Mouse (Mus musculus): ENCODE measurements around the gene Bpi. TPM values are rescaled to one million over a fixed set of nuclear protein-coding genes. Genes with fewer than 3 reads are reported as not detected.

Gene Bpi
- polyA plus RNA-seq, 1 experiment = 0.06 TPM

- WGBS = 83% methylated on average over 2 of the region's 2 CpGs
- no peak overlapping the region for H3K4me3 ChIP-seq (ENCODE audit: insufficient read depth, low read depth, low read length)
Observed at GRCm38 (mm10) chr2:158219562-158219961, 38.3 kb upstream of the Bpi start.

GRCm38 (mm10) chr2:158221446-158222084 lies 36.3 kb upstream of the Bpi start:
- Histone ChIP-seq H3K27ac (ENCODE audit: insufficient read depth, low read depth, low read length) (no peak overlapping the region), H3K36me3 (ENCODE audit: control insufficient read depth, insufficient read depth, low read length) (no peaks in the 10 kb centered on the region), H3K4me3 (ENCODE audit: insufficient read depth, low read depth, low read length) (no peak overlapping the region), H3K27me3 (replicated peaks; ENCODE audit: control insufficient read depth, insufficient read depth, low read length) (no peaks in the 10 kb centered on the region), H3K4me1 (ENCODE audit: control insufficient read depth, insufficient read depth, low read length) (no peaks in the 10 kb centered on the region)
- no peak for TF ChIP-seq CTCF (conservative IDR thresholded peaks at IDR 0.05; ENCODE audit: insufficient read depth, insufficient read length, low read depth, low read length)
- no peak for TF ChIP-seq POLR2A (IDR thresholded peaks at IDR 0.05; ENCODE audit: low read depth, low read length)
- 87% methylated on average over 9 of the region's 9 CpGs for WGBS
- DNase-seq = no peak

More at GRCm38 (mm10) chr2:158219562-158219961, 38.3 kb upstream of the Bpi start:
- Histone ChIP-seq H3K27me3 (replicated peaks; ENCODE audit: control insufficient read depth, insufficient read depth, low read length) (no peaks in the 10 kb centered on the region), H3K36me3 (ENCODE audit: control insufficient read depth, insufficient read depth, low read length) (no peaks in the 10 kb centered on the region), H3K4me1 (ENCODE audit: control insufficient read depth, insufficient read depth, low read length) (peaks cover 15% of the 10 kb centered on the region; the same call in 1 of the 2 replicates), H3K27ac (ENCODE audit: insufficient read depth, low read depth, low read length) (no peak overlapping the region)
- no peak for DNase-seq
- TF ChIP-seq CTCF (conservative IDR thresholded peaks at IDR 0.05; ENCODE audit: insufficient read depth, insufficient read length, low read depth, low read length) = no peak
- TF ChIP-seq POLR2A (IDR thresholded peaks at IDR 0.05; ENCODE audit: low read depth, low read length) = no peak

GRCm38 (mm10) chr2:158222664-158223063 lies 35.2 kb upstream of the Bpi start:
- no peak for TF ChIP-seq CTCF (conservative IDR thresholded peaks at IDR 0.05; ENCODE audit: insufficient read depth, insufficient read length, low read depth, low read length)
- TF ChIP-seq POLR2A (IDR thresholded peaks at IDR 0.05; ENCODE audit: low read depth, low read length) = no peak
- no peaks in the 10 kb centered on the region for H3K4me1 ChIP-seq (ENCODE audit: control insufficient read depth, insufficient read depth, low read length)
- H3K36me3 ChIP-seq (ENCODE audit: control insufficient read depth, insufficient read depth, low read length) = no peaks in the 10 kb centered on the region
- no peaks in the 10 kb centered on the region for H3K27me3 ChIP-seq (replicated peaks; ENCODE audit: control insufficient read depth, insufficient read depth, low read length)
- no peak overlapping the region for H3K4me3 ChIP-seq (ENCODE audit: insufficient read depth, low read depth, low read length)
- DNase-seq = no peak
- 42% methylated on average over 4 of the region's 4 CpGs for WGBS
- H3K27ac ChIP-seq (ENCODE audit: insufficient read depth, low read depth, low read length) = no peak overlapping the region

GRCm38 (mm10) chr2:158223497-158223896 lies 34.4 kb upstream of the Bpi start:
- no peaks in the 10 kb centered on the region for H3K27me3 ChIP-seq (replicated peaks; ENCODE audit: control insufficient read depth, insufficient read depth, low read length)
- no peak overlapping the region for H3K4me3 ChIP-seq (ENCODE audit: insufficient read depth, low read depth, low read length)
- TF ChIP-seq CTCF (conservative IDR thresholded peaks at IDR 0.05; ENCODE audit: insufficient read depth, insufficient read length, low read depth, low read length) (no peak), POLR2A (IDR thresholded peaks at IDR 0.05; ENCODE audit: low read depth, low read length) (no peak)
- no peaks in the 10 kb centered on the region for H3K36me3 ChIP-seq (ENCODE audit: control insufficient read depth, insufficient read depth, low read length)
- DNase-seq = no peak
- no peak overlapping the region for H3K27ac ChIP-seq (ENCODE audit: insufficient read depth, low read depth, low read length)
- 78% methylated on average over 3 of the region's 3 CpGs for WGBS
- H3K4me1 ChIP-seq (ENCODE audit: control insufficient read depth, insufficient read depth, low read length) = no peaks in the 10 kb centered on the region

GRCm38 (mm10) chr2:158225301-158225700 lies 32.6 kb upstream of the Bpi start:
- no peak overlapping the region for H3K27ac ChIP-seq (ENCODE audit: insufficient read depth, low read depth, low read length)
- no peak overlapping the region for H3K4me3 ChIP-seq (ENCODE audit: insufficient read depth, low read depth, low read length)
- TF ChIP-seq POLR2A (IDR thresholded peaks at IDR 0.05; ENCODE audit: low read depth, low read length) = no peak
- TF ChIP-seq CTCF (conservative IDR thresholded peaks at IDR 0.05; ENCODE audit: insufficient read depth, insufficient read length, low read depth, low read length) = peak; percentile 76
- H3K27me3 ChIP-seq (replicated peaks; ENCODE audit: control insufficient read depth, insufficient read depth, low read length) = no peaks in the 10 kb centered on the region
- H3K4me1 ChIP-seq (ENCODE audit: control insufficient read depth, insufficient read depth, low read length) = peaks cover 3% of the 10 kb centered on the region; the same call in 1 of the 2 replicates
- peak; percentile 78 for DNase-seq
- no peaks in the 10 kb centered on the region for H3K36me3 ChIP-seq (ENCODE audit: control insufficient read depth, insufficient read depth, low read length)
- WGBS = 34% methylated on average over 5 of the region's 5 CpGs

- no peak within 1 kb of the TSS for H3K27ac ChIP-seq (ENCODE audit: insufficient read depth, low read depth, low read length)
- H3K36me3 ChIP-seq (ENCODE audit: control insufficient read depth, insufficient read depth, low read length) = no peaks in the 10 kb centered on the region
- H3K4me1 ChIP-seq (ENCODE audit: control insufficient read depth, insufficient read depth, low read length) = peaks cover 3% of the 10 kb centered on the region; the same call in 1 of the 2 replicates
- DNase-seq = peak; percentile 65
- H3K4me3 ChIP-seq (ENCODE audit: insufficient read depth, low read depth, low read length) = peak within 1 kb of the TSS; percentile 25
- TF ChIP-seq CTCF (conservative IDR thresholded peaks at IDR 0.05; ENCODE audit: insufficient read depth, insufficient read length, low read depth, low read length) = no peak
- no peak for TF ChIP-seq POLR2A (IDR thresholded peaks at IDR 0.05; ENCODE audit: low read depth, low read length)
- under 1% methylated on average over 45 of the region's 55 CpGs for WGBS
- H3K27me3 ChIP-seq (replicated peaks; ENCODE audit: control insufficient read depth, insufficient read depth, low read length) = no peaks in the 10 kb centered on the region
Observed at GRCm38 (mm10) chr2:158228670-158229502, 29.0 kb upstream of the Bpi start, which contains the start of gene D630003M21Rik. Gene D630003M21Rik (minus strand): TSS chr2:158229222.

- Histone ChIP-seq H3K27me3 (replicated peaks; ENCODE audit: control insufficient read depth, insufficient read depth, low read length) (no peaks in the 10 kb centered on the region), H3K4me1 (ENCODE audit: control insufficient read depth, insufficient read depth, low read length) (peaks cover 3% of the 10 kb centered on the region; the same call in 1 of the 2 replicates), H3K4me3 (ENCODE audit: insufficient read depth, low read depth, low read length) (peak overlapping the region; percentile 25; the same call in 1 of the 2 replicates), H3K36me3 (ENCODE audit: control insufficient read depth, insufficient read depth, low read length) (no peaks in the 10 kb centered on the region), H3K27ac (ENCODE audit: insufficient read depth, low read depth, low read length) (no peak overlapping the region)
- WGBS = 39% methylated on average over 7 of the region's 7 CpGs
- DNase-seq = no peak
- TF ChIP-seq POLR2A (IDR thresholded peaks at IDR 0.05; ENCODE audit: low read depth, low read length) = no peak
- TF ChIP-seq CTCF (conservative IDR thresholded peaks at IDR 0.05; ENCODE audit: insufficient read depth, insufficient read length, low read depth, low read length) = no peak
Observed at GRCm38 (mm10) chr2:158229503-158229892, 28.4 kb upstream of the Bpi start.

Measured in kidney, adult 2 months (tissue).